Mouse (Mus musculus) layer of hippocampus, postnatal 10 days (tissue): ENCODE data around the gene Lypd5. TPM values are rescaled to one million over a fixed set of nuclear protein-coding genes. Genes with fewer than 3 reads are reported as not detected.

Source experiments
- DNase-seq, 2 experiments: peaks; one replicate each; pipeline ENCODE4 v3.0.0; 2021; ENCODE audit warnings: low spot score in 2 of 2
- long read RNA-seq: library from polyadenylated mRNA; stranded (forward); transcript quantifications from one replicate; pipeline ENCODE4 v2.0.0, GENCODE M21; 2023
- total RNA-seq, 2 experiments: library from RNA; stranded (reverse); gene quantifications; 2 replicates each; pipeline ENCODE4 v1.2.3; 2021

Gene Lypd5
- total RNA-seq = not detected
- long read RNA-seq = 0 reads

- no peak for DNase-seq
Measured at GRCm38 (mm10) chr7:24348896-24349295, at the start of gene Lypd5. Gene Lypd5 (plus strand): TSS chr7:24349196.

GRCm38 (mm10) chr7:24299823-24300481 lies 49.0 kb upstream of the Lypd5 start:
- peak in 1 of 2 experiments; percentile 50 for DNase-seq

GRCm38 (mm10) chr7:24300771-24301282 lies 48.2 kb upstream of the Lypd5 start, which contains the start of gene Zfp61:
Gene Zfp61 (minus strand): TSS chr7:24301232.
- no peak for DNase-seq

- no peak for DNase-seq
Measured at GRCm38 (mm10) chr7:24315726-24316566, 33.0 kb upstream of the Lypd5 start.

GRCm38 (mm10) chr7:24316567-24317092 lies 32.4 kb upstream of the Lypd5 start, which contains the start of gene Zfp94:
Gene Zfp94 (minus strand): TSS chr7:24316666.
- DNase-seq = peak; percentile 92 to 94

- no peak for DNase-seq
Measured at GRCm38 (mm10) chr7:24318942-24319341, 30.1 kb upstream of the Lypd5 start.

GRCm38 (mm10) chr7:24322593-24322992 lies 26.4 kb upstream of the Lypd5 start:
- no peak for DNase-seq

- DNase-seq = peak; percentile 44 to 47
Measured at GRCm38 (mm10) chr7:24325197-24325596, 23.8 kb upstream of the Lypd5 start.

GRCm38 (mm10) chr7:24325675-24326128 lies 23.3 kb upstream of the Lypd5 start:
- peak; percentile 21 to 43 for DNase-seq

GRCm38 (mm10) chr7:24326273-24327135 lies 22.5 kb upstream of the Lypd5 start:
- no peak for DNase-seq

- DNase-seq = no peak
Measured at GRCm38 (mm10) chr7:24327281-24327975, 21.6 kb upstream of the Lypd5 start.

- no peak for DNase-seq
Measured at GRCm38 (mm10) chr7:24333304-24333986, 15.6 kb upstream of the Lypd5 start, which contains the start of gene Tescl. Gene Tescl (minus strand): TSS chr7:24333936.

GRCm38 (mm10) chr7:24335699-24336309 lies 13.2 kb upstream of the Lypd5 start:
- DNase-seq = peak; percentile 81 to 82

GRCm38 (mm10) chr7:24338241-24338640 lies 10.8 kb upstream of the Lypd5 start:
- no peak for DNase-seq

- no peak for DNase-seq
Measured at GRCm38 (mm10) chr7:24343701-24344272, 5.2 kb upstream of the Lypd5 start.

- DNase-seq = no peak
Measured at GRCm38 (mm10) chr7:24346444-24346843, 2.6 kb upstream of the Lypd5 start.

- no peak for DNase-seq
Measured at GRCm38 (mm10) chr7:24355646-24356045, 6.7 kb downstream of the Lypd5 start.

- no peak for DNase-seq
Measured at GRCm38 (mm10) chr7:24356081-24356480, 7.1 kb downstream of the Lypd5 start.

GRCm38 (mm10) chr7:24357899-24358298 lies 8.9 kb downstream of the Lypd5 start:
- no peak for DNase-seq
